Mouse (Mus musculus): ENCODE measurements at regions not wholly inside any gene's neighbourhood (a gene's known extent, or its start where the extent isn't known, plus 50 kb on each side); places are given as distances from the start of the nearest gene placed in this dataset.
A peak's percentile ranks its signal among the peaks of the same experiment; 100 is the strongest.
"Not testable (repeated sequence)": the region's sequence is repeated elsewhere in the genome, so short reads cannot be mapped to it uniquely, and the experiment has no call there.

DNA sequence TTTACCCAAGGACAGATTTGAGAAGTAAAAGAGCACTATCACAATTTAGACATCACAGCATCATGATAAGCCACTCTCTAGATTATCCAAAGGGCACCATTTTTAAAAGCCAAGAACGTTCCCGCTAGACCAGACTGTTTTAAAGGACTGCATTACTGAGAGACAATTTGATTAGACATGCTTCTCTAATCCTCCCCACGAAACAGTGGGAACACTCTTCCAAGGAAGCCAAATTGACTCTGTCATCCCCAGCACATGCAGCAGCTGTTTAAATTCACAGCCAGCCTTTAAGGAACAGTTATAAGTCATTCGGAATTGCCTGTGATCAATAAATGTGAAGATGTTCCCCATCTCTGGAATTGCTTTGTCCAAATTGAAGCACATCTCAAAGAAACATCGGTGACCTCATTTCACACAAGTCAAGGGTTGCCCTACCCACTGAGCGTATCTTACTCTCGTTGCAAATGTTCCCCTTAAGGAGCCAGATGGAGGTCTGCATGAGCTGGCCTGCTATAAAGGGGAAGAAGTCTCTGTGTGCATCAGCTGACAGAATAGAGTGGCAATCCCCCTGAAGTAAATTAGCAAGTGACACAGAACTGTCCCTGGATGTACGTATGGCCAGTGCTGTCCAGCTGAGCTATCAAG, 393.2 kb downstream of the Pid1 start:
- ATAC-seq (ENCODE audit: insufficient number of reproducible peaks, low FRiP score, low TSS enrichment, low read depth) = no peak
- Histone ChIP-seq H3K4me1 (no peaks in the 10 kb centered on the region), H3K36me3 (no peaks in the 10 kb centered on the region), H3K27ac (replicated peaks) (no peak overlapping the region), H3K27me3 (no peaks in the 10 kb centered on the region), H3K9me3 (replicated peaks) (no peaks in the 10 kb centered on the region), H3K9ac (no peak overlapping the region), H3K4me3 (replicated peaks) (no peak overlapping the region), H3K4me2 (replicated peaks) (no peak overlapping the region)
- 54% methylated on average over 8 of the region's 8 CpGs for WGBS

- not testable (repeated sequence) for ATAC-seq (ENCODE audit: insufficient number of reproducible peaks, low FRiP score, low TSS enrichment, low read depth)
These were observed 399.3 kb downstream of the Pid1 start for GRCm38 (mm10) chr1:83964631-83965030.

DNA sequence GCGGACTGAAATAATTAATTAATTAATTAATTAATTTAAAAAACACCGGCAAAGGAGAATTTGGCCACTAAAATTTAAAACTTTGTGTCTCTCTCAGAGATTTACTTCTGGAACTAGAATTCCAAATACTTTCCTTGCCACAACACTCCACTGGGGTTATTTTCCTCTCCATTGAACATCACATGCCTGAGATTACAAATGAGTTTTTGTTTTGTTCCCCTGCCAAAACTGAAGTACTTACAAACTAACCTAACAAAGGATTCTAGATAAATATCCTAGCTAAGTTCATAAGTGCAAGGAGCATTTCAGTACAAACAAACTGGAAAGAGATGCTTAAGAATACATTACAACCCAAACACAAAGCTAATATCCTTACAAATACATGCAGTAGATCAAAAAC, 402.2 kb downstream of the Pid1 start:
- no peaks in the 10 kb centered on the region for H3K27me3 ChIP-seq
- 94% methylated on average over 2 of the region's 2 CpGs for WGBS

More at GRCm38 (mm10) chr1:83964631-83965030, 399.3 kb downstream of the Pid1 start:
- not testable (repeated sequence) for H3K4me3 ChIP-seq (replicated peaks); H3K27ac ChIP-seq (replicated peaks); H3K9me3 ChIP-seq (replicated peaks); H3K27me3 ChIP-seq; H3K36me3 ChIP-seq; H3K9ac ChIP-seq; H3K4me1 ChIP-seq; H3K4me2 ChIP-seq (replicated peaks)

GRCm38 (mm10) chr1:83959756-83960155, 404.2 kb downstream of the Pid1 start:
- Histone ChIP-seq H3K27me3 (no peaks in the 10 kb centered on the region), H3K27ac (replicated peaks) (no peak overlapping the region), H3K4me2 (replicated peaks) (no peak overlapping the region), H3K9ac (no peak overlapping the region), H3K36me3 (no peaks in the 10 kb centered on the region), H3K9me3 (replicated peaks) (no peaks in the 10 kb centered on the region), H3K4me3 (replicated peaks) (no peak overlapping the region), H3K4me1 (no peaks in the 10 kb centered on the region)
- 79% methylated on average over 4 of the region's 4 CpGs for WGBS
- ATAC-seq (ENCODE audit: insufficient number of reproducible peaks, low FRiP score, low TSS enrichment, low read depth) = no peak

More for the DNA sequence above, 402.2 kb downstream of the Pid1 start:
- no peak for ATAC-seq (ENCODE audit: insufficient number of reproducible peaks, low FRiP score, low TSS enrichment, low read depth)
- Histone ChIP-seq H3K4me2 (replicated peaks) (no peak overlapping the region), H3K4me1 (no peaks in the 10 kb centered on the region), H3K9me3 (replicated peaks) (no peaks in the 10 kb centered on the region), H3K4me3 (replicated peaks) (no peak overlapping the region), H3K27ac (replicated peaks) (no peak overlapping the region), H3K9ac (no peak overlapping the region), H3K36me3 (no peaks in the 10 kb centered on the region)

- H3K9ac ChIP-seq = no peak overlapping the region
- no peaks in the 10 kb centered on the region for H3K36me3 ChIP-seq
- H3K4me2 ChIP-seq (replicated peaks) = no peak overlapping the region
- no peaks in the 10 kb centered on the region for H3K27me3 ChIP-seq
- no peaks in the 10 kb centered on the region for H3K9me3 ChIP-seq (replicated peaks)
- WGBS = 83% methylated on average over 2 of the region's 2 CpGs
- H3K27ac ChIP-seq (replicated peaks) = no peak overlapping the region
- no peak for ATAC-seq (ENCODE audit: insufficient number of reproducible peaks, low FRiP score, low TSS enrichment, low read depth)
- no peak overlapping the region for H3K4me3 ChIP-seq (replicated peaks)
- H3K4me1 ChIP-seq = no peaks in the 10 kb centered on the region
These were observed 441.1 kb downstream of the Pid1 start for GRCm38 (mm10) chr1:83922900-83923299.

- Histone ChIP-seq H3K4me2 (replicated peaks) (no peak overlapping the region), H3K4me3 (replicated peaks) (no peak overlapping the region), H3K36me3 (no peaks in the 10 kb centered on the region), H3K27ac (replicated peaks) (no peak overlapping the region), H3K27me3 (no peaks in the 10 kb centered on the region), H3K9ac (no peak overlapping the region), H3K4me1 (no peaks in the 10 kb centered on the region), H3K9me3 (replicated peaks) (no peaks in the 10 kb centered on the region)
- WGBS = 87% methylated on average over 5 of the region's 5 CpGs
- ATAC-seq (ENCODE audit: insufficient number of reproducible peaks, low FRiP score, low TSS enrichment, low read depth) = no peak
These were observed 448.5 kb downstream of the Pid1 start for GRCm38 (mm10) chr1:83915454-83915853.

- H3K4me2 ChIP-seq (replicated peaks) = no peak overlapping the region
These were observed 456.6 kb downstream of the Pid1 start for GRCm38 (mm10) chr1:83907347-83907746.

DNA sequence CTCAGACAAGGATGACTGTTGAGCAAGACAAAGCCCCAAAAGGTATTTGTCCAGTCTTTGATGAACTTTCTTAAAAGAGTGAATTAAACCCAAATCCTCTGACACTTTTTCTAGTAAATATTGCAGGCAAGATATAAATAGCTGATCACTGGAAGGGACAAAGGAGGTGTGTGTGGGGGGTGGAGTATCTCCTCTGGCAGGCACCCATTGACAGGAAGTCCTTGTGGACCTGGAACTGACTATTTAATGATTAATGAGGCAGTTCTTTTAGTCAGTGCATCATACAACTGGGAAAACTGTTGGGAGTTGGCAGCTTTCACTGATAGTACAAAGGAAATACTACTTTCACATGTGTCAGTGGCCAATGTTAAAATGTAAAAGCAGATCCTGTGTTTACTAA, 457.1 kb downstream of the Pid1 start:
- Histone ChIP-seq H3K4me2 (replicated peaks) (no peak overlapping the region), H3K4me1 (no peaks in the 10 kb centered on the region), H3K9me3 (replicated peaks) (no peaks in the 10 kb centered on the region), H3K4me3 (replicated peaks) (no peak overlapping the region), H3K27ac (replicated peaks) (no peak overlapping the region), H3K9ac (no peak overlapping the region), H3K27me3 (no peaks in the 10 kb centered on the region), H3K36me3 (no peaks in the 10 kb centered on the region)
- no peak for ATAC-seq (ENCODE audit: insufficient number of reproducible peaks, low FRiP score, low TSS enrichment, low read depth)

More at GRCm38 (mm10) chr1:83907347-83907746, 456.6 kb downstream of the Pid1 start:
- no peaks in the 10 kb centered on the region for H3K9me3 ChIP-seq (replicated peaks)
- H3K9ac ChIP-seq = no peak overlapping the region
- no peak overlapping the region for H3K27ac ChIP-seq (replicated peaks)
- H3K4me3 ChIP-seq (replicated peaks) = no peak overlapping the region
- WGBS = 54% methylated on average over 3 of the region's 3 CpGs
- ATAC-seq (ENCODE audit: insufficient number of reproducible peaks, low FRiP score, low TSS enrichment, low read depth) = no peak
- no peaks in the 10 kb centered on the region for H3K36me3 ChIP-seq
- no peaks in the 10 kb centered on the region for H3K27me3 ChIP-seq
- H3K4me1 ChIP-seq = no peaks in the 10 kb centered on the region

GRCm38 (mm10) chr1:83900135-83900534, 463.8 kb downstream of the Pid1 start:
- ATAC-seq (ENCODE audit: insufficient number of reproducible peaks, low FRiP score, low TSS enrichment, low read depth) = no peak
- Histone ChIP-seq H3K9ac (no peak overlapping the region), H3K27ac (replicated peaks) (no peak overlapping the region), H3K9me3 (replicated peaks) (no peaks in the 10 kb centered on the region), H3K36me3 (no peaks in the 10 kb centered on the region), H3K4me2 (replicated peaks) (no peak overlapping the region), H3K4me3 (replicated peaks) (no peak overlapping the region), H3K4me1 (0 out of 2 replicates have a peak, but pooled peaks cover 4% of the 10 kb centered on the region), H3K27me3 (no peaks in the 10 kb centered on the region)
- WGBS = 42% methylated on average over 4 of the region's 4 CpGs

- H3K4me2 ChIP-seq (replicated peaks) = no peak overlapping the region
- 15% methylated on average over 5 of the region's 5 CpGs for WGBS
- ATAC-seq (ENCODE audit: insufficient number of reproducible peaks, low FRiP score, low TSS enrichment, low read depth) = peak; percentile 47; the same call in 1 of the 2 replicates
These were observed 467.3 kb downstream of the Pid1 start for GRCm38 (mm10) chr1:83896650-83897049.

DNA sequence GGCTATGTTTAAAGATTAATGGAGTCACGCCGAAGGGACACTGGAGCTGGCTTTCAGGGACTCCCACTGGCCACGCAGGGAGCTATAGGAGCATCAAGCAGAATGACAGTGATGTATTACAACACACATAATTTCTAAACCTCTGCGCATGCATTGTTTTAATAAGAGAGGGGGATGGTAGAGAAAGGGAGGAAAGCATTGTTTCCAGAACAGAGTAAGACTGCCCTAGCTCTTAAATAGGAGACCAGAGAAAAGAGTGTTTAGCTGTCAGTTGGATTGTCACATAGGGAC, 471.1 kb upstream of the Sphkap start:
- Histone ChIP-seq H3K4me3 (replicated peaks) (no peak overlapping the region), H3K9me3 (replicated peaks) (no peaks in the 10 kb centered on the region), H3K4me1 (no peaks in the 10 kb centered on the region), H3K36me3 (no peaks in the 10 kb centered on the region), H3K27me3 (0 out of 2 replicates have a peak, but pooled peaks cover 3% of the 10 kb centered on the region), H3K4me2 (replicated peaks) (no peak overlapping the region), H3K9ac (no peak overlapping the region), H3K27ac (replicated peaks) (no peak overlapping the region)
- ATAC-seq (ENCODE audit: insufficient number of reproducible peaks, low FRiP score, low TSS enrichment, low read depth) = no peak
- 84% methylated on average over 4 of the region's 4 CpGs for WGBS

More at GRCm38 (mm10) chr1:83896650-83897049, 467.3 kb downstream of the Pid1 start:
- 0 out of 2 replicates have a peak, but pooled peaks cover 4% of the 10 kb centered on the region for H3K4me1 ChIP-seq
- no peaks in the 10 kb centered on the region for H3K36me3 ChIP-seq
- no peaks in the 10 kb centered on the region for H3K27me3 ChIP-seq
- no peaks in the 10 kb centered on the region for H3K9me3 ChIP-seq (replicated peaks)
- H3K27ac ChIP-seq (replicated peaks) = no peak overlapping the region
- H3K9ac ChIP-seq = no peak overlapping the region
- H3K4me3 ChIP-seq (replicated peaks) = no peak overlapping the region

- 75% methylated on average over 8 of the region's 8 CpGs for WGBS
- Histone ChIP-seq H3K4me1 (no peaks in the 10 kb centered on the region), H3K4me2 (replicated peaks) (no peak overlapping the region), H3K9me3 (replicated peaks) (no peaks in the 10 kb centered on the region), H3K4me3 (replicated peaks) (no peak overlapping the region), H3K36me3 (no peaks in the 10 kb centered on the region), H3K27ac (replicated peaks) (no peak overlapping the region), H3K27me3 (0 out of 2 replicates have a peak, but pooled peaks cover 3% of the 10 kb centered on the region), H3K9ac (no peak overlapping the region)
- no peak for ATAC-seq (ENCODE audit: insufficient number of reproducible peaks, low FRiP score, low TSS enrichment, low read depth)
These were observed 470.5 kb upstream of the Sphkap start for GRCm38 (mm10) chr1:83878330-83879108.
